Mouse (Mus musculus): ENCODE measurements around the gene Ubl3.

DNA sequence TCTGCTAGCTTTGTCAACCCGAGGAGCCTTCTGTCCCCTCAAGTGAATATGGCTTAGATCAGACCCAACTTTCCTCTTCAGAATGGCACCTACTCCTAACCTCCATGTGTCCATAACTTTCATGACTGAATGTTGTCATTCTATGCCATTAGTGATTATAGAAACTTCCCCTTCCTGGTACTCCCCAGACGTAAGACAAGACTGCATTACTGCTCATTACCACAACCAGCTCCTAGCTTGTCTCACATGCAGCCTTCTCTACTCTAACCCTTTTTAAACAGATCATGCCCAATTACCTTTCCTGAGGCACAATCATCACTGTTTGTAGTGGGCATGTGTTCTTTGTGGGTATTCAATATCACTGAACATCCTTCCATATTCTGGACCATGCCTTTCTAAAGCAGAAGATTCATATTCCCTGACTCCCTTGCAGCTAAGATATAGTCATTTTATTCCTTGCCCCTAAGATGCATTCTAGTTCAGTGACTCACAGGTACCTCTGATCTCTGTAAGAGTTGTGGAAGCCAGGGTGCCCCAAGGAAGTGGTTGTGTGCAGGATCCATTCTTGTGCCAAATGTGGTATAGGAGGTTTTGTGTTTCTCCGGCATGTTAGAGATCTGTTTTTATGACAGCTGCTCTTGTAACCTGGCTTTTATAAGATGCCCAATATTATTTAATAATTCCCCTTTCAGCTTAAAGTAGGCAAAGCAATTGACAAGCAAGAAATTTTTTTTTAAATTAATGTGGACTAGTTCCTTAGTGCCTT lies 42.3 kb upstream of the Ubl3 start:
- TF ChIP-seq POLR2A (IDR thresholded peaks at IDR 0.05; ENCODE audit: insufficient read depth, low read depth, low read length): no peak
- no peak for TF ChIP-seq CTCF (IDR thresholded peaks at IDR 0.05)

Measured in heart, adult 2 months (tissue).